Mouse (Mus musculus): Measurements from ENCODE around the gene Ppp2r5c.

Gene Ppp2r5c

GRCm38 (mm10) chr12:110511856-110512433, 65.0 kb downstream of the Ppp2r5c start:
- DNase-seq (ENCODE audit: low spot score), result no peak

- DNase-seq (ENCODE audit: low spot score), result no peak
These were observed 66.0 kb downstream of the Ppp2r5c start for GRCm38 (mm10) chr12:110512884-110513283.

- no peak for DNase-seq (ENCODE audit: low spot score)
These were observed 68.8 kb downstream of the Ppp2r5c start for GRCm38 (mm10) chr12:110515676-110516075.

GRCm38 (mm10) chr12:110520236-110520987, 73.5 kb downstream of the Ppp2r5c start:
- DNase-seq (ENCODE audit: low spot score), result no peak

- DNase-seq (ENCODE audit: low spot score), result no peak
These were observed 76.6 kb downstream of the Ppp2r5c start for GRCm38 (mm10) chr12:110523526-110523925.

GRCm38 (mm10) chr12:110532711-110533110, 85.8 kb downstream of the Ppp2r5c start:
- no peak for DNase-seq (ENCODE audit: low spot score)

GRCm38 (mm10) chr12:110533151-110533550, 86.2 kb downstream of the Ppp2r5c start:
- DNase-seq (ENCODE audit: low spot score), result no peak

- DNase-seq (ENCODE audit: low spot score), result no peak
These were observed 86.9 kb downstream of the Ppp2r5c start for GRCm38 (mm10) chr12:110533832-110534231.

GRCm38 (mm10) chr12:110535361-110535760, 88.4 kb downstream of the Ppp2r5c start:
- DNase-seq (ENCODE audit: low spot score), result no peak

GRCm38 (mm10) chr12:110537751-110538150, 90.8 kb downstream of the Ppp2r5c start:
- DNase-seq (ENCODE audit: low spot score), result no peak

GRCm38 (mm10) chr12:110539346-110539745, 92.4 kb downstream of the Ppp2r5c start:
- DNase-seq (ENCODE audit: low spot score), result no peak

- DNase-seq (ENCODE audit: low spot score), result no peak
These were observed 92.9 kb downstream of the Ppp2r5c start for GRCm38 (mm10) chr12:110539798-110540197.

GRCm38 (mm10) chr12:110540273-110540672, 93.4 kb downstream of the Ppp2r5c start:
- DNase-seq (ENCODE audit: low spot score), result no peak

GRCm38 (mm10) chr12:110541001-110541400, 94.1 kb downstream of the Ppp2r5c start:
- DNase-seq (ENCODE audit: low spot score), result no peak

- no peak for DNase-seq (ENCODE audit: low spot score)
These were observed 94.6 kb downstream of the Ppp2r5c start for GRCm38 (mm10) chr12:110541528-110541927.

- no peak for DNase-seq (ENCODE audit: low spot score)
These were observed 98.3 kb downstream of the Ppp2r5c start for GRCm38 (mm10) chr12:110545040-110545701.

- DNase-seq (ENCODE audit: low spot score), result no peak
These were observed 100.7 kb downstream of the Ppp2r5c start for GRCm38 (mm10) chr12:110547573-110547972.

- no peak for DNase-seq (ENCODE audit: low spot score)
These were observed 102.7 kb downstream of the Ppp2r5c start for GRCm38 (mm10) chr12:110549437-110550112.

GRCm38 (mm10) chr12:110550364-110550763, 103.4 kb downstream of the Ppp2r5c start:
- no peak for DNase-seq (ENCODE audit: low spot score)

- no peak for DNase-seq (ENCODE audit: low spot score)
These were observed 105.2 kb downstream of the Ppp2r5c start for GRCm38 (mm10) chr12:110552113-110552512.

GRCm38 (mm10) chr12:110553362-110553761, 106.4 kb downstream of the Ppp2r5c start:
- DNase-seq (ENCODE audit: low spot score), result no peak

GRCm38 (mm10) chr12:110555536-110556240, 108.8 kb downstream of the Ppp2r5c start:
- no peak for DNase-seq (ENCODE audit: low spot score)

Measured in testis, postnatal 14 days (tissue).